In the genomic region with DNA sequence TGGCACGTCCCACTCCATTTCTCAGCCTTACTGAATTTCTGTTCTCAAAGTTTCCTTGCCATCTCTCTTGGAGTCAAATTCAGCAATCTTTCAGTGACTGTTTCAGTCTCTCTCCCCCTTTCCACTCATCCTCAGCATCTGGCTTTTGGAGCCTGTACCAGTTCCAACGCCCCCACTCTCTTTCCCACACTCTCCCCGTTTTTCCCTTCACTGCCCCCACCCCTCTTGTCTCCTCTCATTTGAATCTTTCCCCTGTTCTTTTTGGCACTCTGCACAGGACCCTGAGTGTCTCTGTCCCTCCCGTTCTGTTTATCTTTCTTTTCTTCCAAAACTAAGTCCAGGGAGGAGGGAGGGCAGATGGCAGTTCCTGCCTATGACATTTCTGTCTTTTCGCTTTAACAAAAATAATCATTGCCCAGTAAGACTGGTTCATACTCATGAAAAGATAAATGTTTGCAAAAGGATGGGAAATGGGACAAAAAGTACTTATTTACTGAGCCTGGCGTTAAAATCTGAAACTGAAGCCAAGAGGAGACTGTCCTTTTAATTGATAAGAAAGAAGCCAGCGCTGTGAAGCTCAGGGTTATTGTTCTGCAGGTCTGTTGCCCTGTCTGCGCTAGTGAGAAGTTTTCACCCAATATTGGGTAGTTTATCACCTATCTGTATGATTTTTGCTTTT, we compare ENCODE assay signal across 7 mouse cellular contexts.
DNase-seq lines count a peak whose midpoint lies in the region; ATAC-seq and TF ChIP-seq lines count a peak whose summit lies in the region.

No protein-coding gene starts in this region.

- 0 out of 2 replicates have a peak, but pooled peaks have one; percentile 38 for TF ChIP-seq EP300 in liver, postnatal 0 days (IDR thresholded peaks at IDR 0.05; ENCODE audit: low read depth)

- H3K27me3 ChIP-seq in embryonic facial prominence, embryonic 14.5 days (replicated peaks; ENCODE audit: control insufficient read depth, insufficient read depth, low read length) = no peaks in the 10 kb centered on the region
- H3K27me3 ChIP-seq in heart, embryonic 14.5 days (ENCODE audit: control insufficient read depth, insufficient read depth, low read length) = no peaks in the 10 kb centered on the region
- H3K27me3 ChIP-seq in liver, postnatal 0 days (ENCODE audit: insufficient read depth, low read length) = no peaks in the 10 kb centered on the region

- H3K9me3 ChIP-seq in embryonic facial prominence, embryonic 14.5 days (ENCODE audit: control insufficient read depth, low read length) = no peaks in the 10 kb centered on the region
- no peaks in the 10 kb centered on the region for H3K9me3 ChIP-seq in heart, embryonic 14.5 days (ENCODE audit: control insufficient read depth, low read length)
- no peaks in the 10 kb centered on the region for H3K9me3 ChIP-seq in liver, postnatal 0 days (ENCODE audit: low read length)

- 0 out of 2 replicates have a peak, but pooled peaks cover 3% of the 10 kb centered on the region for H3K4me1 ChIP-seq in embryonic facial prominence, embryonic 14.5 days (ENCODE audit: control insufficient read depth, insufficient read depth, low read length)
- peaks cover 5 to 15% of the 10 kb centered on the region in 2 experiments for H3K4me1 ChIP-seq in heart, embryonic 14.5 days (ENCODE audit: control insufficient read depth in 2 of 2, insufficient read depth in 2 of 2, low read length in 2 of 2)
- peaks cover 10% of the 10 kb centered on the region for H3K4me1 ChIP-seq in liver, postnatal 0 days (ENCODE audit: insufficient read depth)

- no peak overlapping the region for H3K4me3 ChIP-seq in embryonic facial prominence, embryonic 14.5 days (ENCODE audit: low read depth, low read length)
- H3K4me3 ChIP-seq in heart, embryonic 14.5 days (ENCODE audit: control insufficient read depth in 1 of 2, insufficient read depth in 1 of 2, low read depth in 1 of 2, low read length in 2 of 2) = peak overlapping the region; percentile 32 to 35; a peak in 3 of 4 replicates
- H3K4me3 ChIP-seq in liver, postnatal 0 days (ENCODE audit: low read depth, low read length) = 0 out of 2 replicates have a peak overlapping the region, but pooled peaks have one; percentile 4

- no peaks in the 10 kb centered on the region for H3K36me3 ChIP-seq in embryonic facial prominence, embryonic 14.5 days (ENCODE audit: control insufficient read depth, insufficient read depth, low read length)
- no peaks in the 10 kb centered on the region for H3K36me3 ChIP-seq in heart, embryonic 14.5 days (ENCODE audit: control insufficient read depth, insufficient read depth, low read length)
- no peaks in the 10 kb centered on the region for H3K36me3 ChIP-seq in liver, postnatal 0 days (replicated peaks; ENCODE audit: insufficient read depth, low read length)

- no peak for TF ChIP-seq CTCF in liver, postnatal 0 days (IDR thresholded peaks at IDR 0.05; ENCODE audit: low read depth)

- peak overlapping the region; percentile 49; the same call in 1 of the 2 replicates for H3K4me2 ChIP-seq in embryonic facial prominence, embryonic 14.5 days (ENCODE audit: low read depth, low read length)
- peak overlapping the region; percentile 67 for H3K4me2 ChIP-seq in heart, embryonic 14.5 days (ENCODE audit: low read length)
- H3K4me2 ChIP-seq in liver, postnatal 0 days (ENCODE audit: low read depth, low read length) = peak overlapping the region; percentile 61

- DNase-seq in left cerebral cortex, postnatal 4 days = peak; percentile 7
- DNase-seq in left cerebral cortex, adult 11 months (ENCODE audit: low spot score) = no peak
- no peak for DNase-seq in embryonic facial prominence, embryonic 14.5 days (ENCODE audit: low spot score)
- no peak for DNase-seq in liver, postnatal 0 days
- no peak for DNase-seq in cerebellum, adult 11-12 months
- no peak for DNase-seq in cerebellum, adult 9-10 months

- intact Hi-C loops in left cerebral cortex, postnatal 4 days (cut with DNase I) = no loop called here

- no peak overlapping the region; the same call in 1 of the 2 replicates for H3K9ac ChIP-seq in embryonic facial prominence, embryonic 14.5 days (ENCODE audit: low read depth, low read length)
- H3K9ac ChIP-seq in heart, embryonic 14.5 days (ENCODE audit: low read length) = peak overlapping the region; percentile 63
- peak overlapping the region; percentile 21 for H3K9ac ChIP-seq in liver, postnatal 0 days (replicated peaks)

- WGBS in embryonic facial prominence, embryonic 14.5 days = 63% methylated on average over 8 of the region's 8 CpGs
- 49% methylated on average over 8 of the region's 8 CpGs for WGBS in heart, embryonic 14.5 days
- WGBS in liver, postnatal 0 days (ENCODE audit: insufficient replicate concordance) = 59% methylated on average over 8 of the region's 8 CpGs

- H3K27ac ChIP-seq in embryonic facial prominence, embryonic 14.5 days (replicated peaks; ENCODE audit: low read depth, low read length) = peak overlapping the region; percentile 45; the same call in 1 of the 2 replicates
- peak overlapping the region; percentile 82 to 92 for H3K27ac ChIP-seq in heart, embryonic 14.5 days (replicated peaks in 1 of 2; ENCODE audit: control insufficient read depth in 1 of 2, insufficient read depth in 1 of 2, low read depth in 2 of 2, low read length in 2 of 2)
- peak overlapping the region; percentile 81 for H3K27ac ChIP-seq in liver, postnatal 0 days (ENCODE audit: low read depth)

- no peak for ATAC-seq in embryonic facial prominence, embryonic 14.5 days (ENCODE audit: low read depth)
- peak; percentile 67 for ATAC-seq in heart, embryonic 14.5 days (ENCODE audit: insufficient number of reproducible peaks, insufficient read depth, low FRiP score, low read depth)
- no peak for ATAC-seq in liver, postnatal 0 days
